Mouse (Mus musculus) kidney, embryonic 15.5 days (tissue): Measurements from ENCODE around the gene Apbb1. TPM values are rescaled to one million over a fixed set of nuclear protein-coding genes. Genes with fewer than 3 reads are reported as not detected.

Experiments used
- ATAC-seq: fragments of 200-750 bp; cut with Nextera tagmentation; replicated peaks from 2 replicates; pipeline ENCODE4 v1.8.0; 2017; ENCODE audit warnings: moderate TSS enrichment; ENCODE audit not compliant: low FRiP score
- H3K27ac ChIP-seq: fragments of 300-500 bp; sonication (generic); 2 replicates; pipeline ENCODE4 v1.5.1; 2015; ENCODE audit warnings: mild to moderate bottlenecking, inconsistent platforms
- H3K27me3 ChIP-seq: fragments of 300-500 bp; sonication (generic); 2 replicates; pipeline ENCODE4 v1.6.1; 2015; ENCODE audit warnings: inconsistent platforms
- H3K36me3 ChIP-seq: fragments of 300-500 bp; sonication (generic); 2 replicates; pipeline ENCODE4 v1.6.1; 2015; ENCODE audit warnings: inconsistent platforms
- H3K4me1 ChIP-seq: fragments of 300-500 bp; sonication (generic); 2 replicates; pipeline ENCODE4 v1.6.1; 2015; ENCODE audit warnings: inconsistent platforms
- H3K4me2 ChIP-seq: fragments of 300-500 bp; sonication (generic); 2 replicates; pipeline ENCODE4 v1.6.1; 2015; ENCODE audit warnings: moderate library complexity, mild to moderate bottlenecking, inconsistent platforms
- H3K4me3 ChIP-seq: fragments of 300-500 bp; sonication (generic); replicated peaks from 2 replicates; pipeline ENCODE4 v1.5.1; 2015; ENCODE audit warnings: mild to moderate bottlenecking, inconsistent platforms
- H3K9ac ChIP-seq: fragments of 300-500 bp; sonication (generic); 2 replicates; pipeline ENCODE4 v1.6.1; 2015; ENCODE audit warnings: mild to moderate bottlenecking, inconsistent platforms
- H3K9me3 ChIP-seq: fragments of 300-500 bp; sonication (generic); replicated peaks from 2 replicates; pipeline ENCODE4 v1.6.1; 2016; ENCODE audit warnings: inconsistent platforms
- WGBS: fragments of 180-500 bp; shearing (Covaris S2); methylation state at CpG from one replicate; pipeline ENCODE4 v1.1.7; 2015; ENCODE audit warnings: mixed read lengths; 5-methylcytosine and 5-hydroxymethylcytosine counted together
- polyA plus RNA-seq: library from polyadenylated mRNA; unstranded; fragments of >200 nt; fragmentation: Nextera tagmentation; extraction: Ambion mirVana; gene quantifications from 2 replicates; pipeline ENCODE4 v1.2.1, GENCODE M21; 2015

Apbb1 gene
- polyA plus RNA-seq, result 45.9 and 56.9 TPM in 2 replicates

- Histone ChIP-seq H3K9ac (peak within 1 kb of the TSS; percentile 66), H3K4me2 (peak within 1 kb of the TSS; percentile 89), H3K27ac (peak within 1 kb of the TSS; percentile 70), H3K4me3 (peak within 1 kb of the TSS; percentile 86), H3K9me3 (no peaks in the 10 kb centered on the region), H3K27me3 (no peaks in the 10 kb centered on the region), H3K4me1 (peaks cover 12% of the 10 kb centered on the region), H3K36me3 (no peaks in the 10 kb centered on the region)
- 5% methylated on average over 43 of the region's 54 CpGs for WGBS
- ATAC-seq, result peak; percentile 93
These were observed at the start of gene Apbb1 for GRCm38 (mm10) chr7:105581094-105581703. Gene Apbb1, minus strand, starts transcription at chr7:105581653.

- H3K4me3 ChIP-seq, result no peak overlapping the region
- ATAC-seq, result peak; percentile 27; the same call in 1 of the 2 replicates
- no peak overlapping the region for H3K9ac ChIP-seq
- H3K27ac ChIP-seq, result peak overlapping the region; percentile 64
- no peaks in the 10 kb centered on the region for H3K27me3 ChIP-seq
- peaks cover 18% of the 10 kb centered on the region for H3K36me3 ChIP-seq
- peak overlapping the region; percentile 9; the same call in 1 of the 2 replicates for H3K4me2 ChIP-seq
- H3K4me1 ChIP-seq, result peaks cover 24% of the 10 kb centered on the region
- WGBS, result 22% methylated on average over 3 of the region's 3 CpGs
- no peaks in the 10 kb centered on the region for H3K9me3 ChIP-seq
These were observed 47.2 kb upstream of the Apbb1 start for GRCm38 (mm10) chr7:105628633-105629032.

- no peak overlapping the region for H3K27ac ChIP-seq
- ATAC-seq, result no peak
- H3K27me3 ChIP-seq, result no peaks in the 10 kb centered on the region
- H3K9me3 ChIP-seq, result no peaks in the 10 kb centered on the region
- peaks cover 16% of the 10 kb centered on the region for H3K4me1 ChIP-seq
- H3K4me2 ChIP-seq, result no peak overlapping the region
- 84% methylated on average over 6 of the region's 6 CpGs for WGBS
- no peak overlapping the region for H3K9ac ChIP-seq
- H3K36me3 ChIP-seq, result peaks cover 48% of the 10 kb centered on the region
- H3K4me3 ChIP-seq, result no peak overlapping the region
These were observed 43.9 kb upstream of the Apbb1 start for GRCm38 (mm10) chr7:105625397-105625796.

DNA sequence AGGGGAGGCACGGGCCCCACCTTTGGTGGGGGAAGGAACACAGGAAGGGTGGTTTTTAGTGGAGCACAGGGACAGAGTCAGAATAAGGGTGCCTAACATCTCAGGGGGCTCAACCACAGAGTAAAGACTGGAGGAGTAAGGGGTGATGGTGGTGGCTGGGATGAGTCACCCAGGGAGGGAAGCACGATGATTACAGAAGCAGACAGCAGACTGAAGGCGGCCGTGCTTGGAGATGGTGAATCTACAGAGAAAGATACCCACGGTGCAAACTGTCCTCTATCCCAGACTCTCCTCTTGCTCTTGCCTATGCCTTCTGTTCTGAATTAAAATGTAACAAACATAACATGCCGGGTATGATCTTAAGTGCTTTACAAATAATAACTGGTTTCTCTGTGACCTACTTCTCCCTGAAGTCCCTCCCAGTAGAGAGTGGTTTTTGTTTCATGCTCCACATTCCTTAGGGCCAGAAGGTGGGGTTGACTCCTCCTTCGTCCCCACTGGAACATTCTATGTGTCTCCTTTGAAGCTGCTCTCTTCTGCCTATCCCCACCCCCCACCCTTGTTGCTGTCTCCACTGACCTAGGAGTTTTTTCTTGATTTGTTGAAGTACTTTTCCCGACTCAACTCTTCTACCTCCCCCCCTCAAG lies 40.3 kb upstream of the Apbb1 start:
- Histone ChIP-seq H3K9ac (no peak overlapping the region), H3K4me3 (no peak overlapping the region), H3K27ac (no peak overlapping the region), H3K4me1 (no peaks in the 10 kb centered on the region), H3K4me2 (no peak overlapping the region), H3K9me3 (no peaks in the 10 kb centered on the region), H3K36me3 (peaks cover 84% of the 10 kb centered on the region), H3K27me3 (no peaks in the 10 kb centered on the region)
- WGBS, result 80% methylated on average over 8 of the region's 8 CpGs
- ATAC-seq, result no peak

GRCm38 (mm10) chr7:105621053-105621452 lies 39.6 kb upstream of the Apbb1 start:
- H3K36me3 ChIP-seq, result peaks cover 91% of the 10 kb centered on the region
- no peak overlapping the region for H3K4me2 ChIP-seq
- no peak overlapping the region for H3K27ac ChIP-seq

DNA sequence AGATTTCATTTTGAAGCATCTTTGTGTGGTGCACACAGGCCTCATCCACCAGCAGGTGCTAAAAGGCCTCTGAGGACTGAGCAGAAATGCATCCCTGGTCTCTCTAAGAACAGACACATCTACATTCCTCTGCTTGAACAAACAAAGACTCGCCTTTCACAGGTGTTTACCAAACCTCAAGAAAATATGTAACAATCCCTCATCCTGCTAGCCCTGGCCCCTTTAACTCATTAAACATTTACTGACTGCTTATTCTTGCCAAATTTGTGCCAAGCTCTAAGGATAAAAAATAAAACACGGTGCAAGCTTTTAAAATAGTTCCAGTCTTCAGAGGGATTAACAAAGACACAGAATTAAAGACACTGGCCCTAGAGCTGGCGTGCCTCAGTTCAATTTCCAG lies 38.2 kb upstream of the Apbb1 start:
- Histone ChIP-seq H3K4me2 (no peak overlapping the region), H3K27ac (no peak overlapping the region), H3K27me3 (no peaks in the 10 kb centered on the region), H3K4me1 (no peaks in the 10 kb centered on the region), H3K9me3 (no peaks in the 10 kb centered on the region), H3K4me3 (no peak overlapping the region), H3K9ac (no peak overlapping the region), H3K36me3 (peaks cover 98% of the 10 kb centered on the region)
- ATAC-seq, result no peak
- WGBS, result 82% methylated on average over 3 of the region's 3 CpGs

More at GRCm38 (mm10) chr7:105621053-105621452, 39.6 kb upstream of the Apbb1 start:
- H3K4me3 ChIP-seq, result no peak overlapping the region
- H3K4me1 ChIP-seq, result no peaks in the 10 kb centered on the region
- no peak for ATAC-seq
- 70% methylated on average over 4 of the region's 4 CpGs for WGBS
- no peak overlapping the region for H3K9ac ChIP-seq
- no peaks in the 10 kb centered on the region for H3K27me3 ChIP-seq
- H3K9me3 ChIP-seq, result no peaks in the 10 kb centered on the region

DNA sequence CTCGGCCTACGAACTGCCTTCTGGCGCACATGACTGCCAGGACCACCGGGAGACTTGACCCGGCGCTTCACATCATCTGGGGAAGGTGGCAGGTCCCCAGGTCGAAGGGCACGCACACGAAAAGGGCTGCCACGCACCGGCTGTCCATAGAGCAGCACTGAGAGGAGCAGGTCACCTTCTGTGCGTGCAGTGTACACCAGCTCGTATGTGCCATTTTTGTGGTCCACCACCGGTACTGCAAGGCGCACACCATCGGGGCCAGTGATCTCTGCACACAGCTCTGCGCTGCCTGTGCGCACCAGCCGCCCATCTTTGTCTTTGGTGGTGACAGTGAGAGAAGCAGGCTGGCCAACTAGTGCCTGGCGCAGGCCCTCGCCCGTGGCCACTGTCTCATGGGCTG lies 36.4 kb upstream of the Apbb1 start:
- H3K27ac ChIP-seq, result no peak overlapping the region
- no peaks in the 10 kb centered on the region for H3K27me3 ChIP-seq
- H3K9ac ChIP-seq, result no peak overlapping the region
- no peaks in the 10 kb centered on the region for H3K4me1 ChIP-seq
- WGBS, result 95% methylated on average over 22 of the region's 22 CpGs
- no peak overlapping the region for H3K4me3 ChIP-seq
- H3K9me3 ChIP-seq, result no peaks in the 10 kb centered on the region
- ATAC-seq, result no peak
- no peak overlapping the region for H3K4me2 ChIP-seq
- H3K36me3 ChIP-seq, result peaks cover 98% of the 10 kb centered on the region

- no peak overlapping the region for H3K4me3 ChIP-seq
- peaks cover 100% of the 10 kb centered on the region for H3K36me3 ChIP-seq
- 71% methylated on average over 6 of the region's 6 CpGs for WGBS
- H3K9me3 ChIP-seq, result no peaks in the 10 kb centered on the region
- no peak for ATAC-seq
- no peak overlapping the region for H3K4me2 ChIP-seq
- no peak overlapping the region for H3K27ac ChIP-seq
- no peak overlapping the region for H3K9ac ChIP-seq
- H3K4me1 ChIP-seq, result no peaks in the 10 kb centered on the region
- no peaks in the 10 kb centered on the region for H3K27me3 ChIP-seq
These were observed 35.1 kb upstream of the Apbb1 start for GRCm38 (mm10) chr7:105616561-105616960.

GRCm38 (mm10) chr7:105615720-105616119 lies 34.3 kb upstream of the Apbb1 start:
- no peaks in the 10 kb centered on the region for H3K27me3 ChIP-seq
- no peak overlapping the region for H3K27ac ChIP-seq
- H3K9me3 ChIP-seq, result no peaks in the 10 kb centered on the region
- no peak for ATAC-seq
- H3K9ac ChIP-seq, result no peak overlapping the region
- no peaks in the 10 kb centered on the region for H3K4me1 ChIP-seq
- H3K4me3 ChIP-seq, result no peak overlapping the region
- WGBS, result 76% methylated on average over 1 of the region's 1 CpGs
- H3K4me2 ChIP-seq, result no peak overlapping the region
- H3K36me3 ChIP-seq, result peaks cover 100% of the 10 kb centered on the region

- WGBS, result 89% methylated on average over 1 of the region's 1 CpGs
- Histone ChIP-seq H3K27me3 (no peaks in the 10 kb centered on the region), H3K4me1 (no peaks in the 10 kb centered on the region), H3K4me2 (no peak overlapping the region), H3K36me3 (peaks cover 99% of the 10 kb centered on the region), H3K4me3 (no peak overlapping the region), H3K9me3 (no peaks in the 10 kb centered on the region), H3K27ac (no peak overlapping the region), H3K9ac (no peak overlapping the region)
- ATAC-seq, result no peak
These were observed 32.9 kb upstream of the Apbb1 start for GRCm38 (mm10) chr7:105614400-105614799.

GRCm38 (mm10) chr7:105611767-105612166 lies 30.3 kb upstream of the Apbb1 start:
- H3K36me3 ChIP-seq, result peaks cover 73% of the 10 kb centered on the region
- no peak for ATAC-seq

GRCm38 (mm10) chr7:105608467-105608866 lies 27.0 kb upstream of the Apbb1 start:
- Histone ChIP-seq H3K4me1 (no peaks in the 10 kb centered on the region), H3K9me3 (no peaks in the 10 kb centered on the region), H3K36me3 (peaks cover 40% of the 10 kb centered on the region), H3K4me2 (no peak overlapping the region), H3K27ac (no peak overlapping the region), H3K4me3 (no peak overlapping the region), H3K9ac (no peak overlapping the region), H3K27me3 (no peaks in the 10 kb centered on the region)
- WGBS, result 85% methylated on average over 3 of the region's 3 CpGs
- no peak for ATAC-seq

More at GRCm38 (mm10) chr7:105611767-105612166, 30.3 kb upstream of the Apbb1 start:
- Histone ChIP-seq H3K4me2 (no peak overlapping the region), H3K27ac (no peak overlapping the region), H3K9ac (no peak overlapping the region), H3K4me1 (no peaks in the 10 kb centered on the region), H3K4me3 (no peak overlapping the region), H3K27me3 (no peaks in the 10 kb centered on the region), H3K9me3 (no peaks in the 10 kb centered on the region)
- WGBS, result 97% methylated on average over 1 of the region's 1 CpGs
